Mouse (Mus musculus) common myeloid progenitor, adult 5-6 weeks (primary cell): ENCODE results near the gene Glt8d2. TPM values are rescaled to one million over a fixed set of nuclear protein-coding genes. Genes with fewer than 3 reads are reported as not detected.
"Not testable (repeated sequence)": the region's sequence is repeated elsewhere in the genome, so short reads cannot be mapped to it uniquely, and the experiment has no call there.

Experiments used
- ATAC-seq: replicated peaks from 2 replicates; pipeline ENCODE4 v1.8.0; 2016; ENCODE audit warnings: low read depth, mild to moderate bottlenecking, moderate TSS enrichment, inconsistent platforms; ENCODE audit not compliant: poor library complexity, severe bottlenecking
- total RNA-seq: library from RNA; stranded (forward); fragments of 200-1000, 187-1606 nt; gene quantifications from 2 replicates; pipeline ENCODE4 v1.2.3, GENCODE M21; 2017

Gene Glt8d2
- total RNA-seq, 1 experiment from 2014 or later = 4.7 TPM

DNA sequence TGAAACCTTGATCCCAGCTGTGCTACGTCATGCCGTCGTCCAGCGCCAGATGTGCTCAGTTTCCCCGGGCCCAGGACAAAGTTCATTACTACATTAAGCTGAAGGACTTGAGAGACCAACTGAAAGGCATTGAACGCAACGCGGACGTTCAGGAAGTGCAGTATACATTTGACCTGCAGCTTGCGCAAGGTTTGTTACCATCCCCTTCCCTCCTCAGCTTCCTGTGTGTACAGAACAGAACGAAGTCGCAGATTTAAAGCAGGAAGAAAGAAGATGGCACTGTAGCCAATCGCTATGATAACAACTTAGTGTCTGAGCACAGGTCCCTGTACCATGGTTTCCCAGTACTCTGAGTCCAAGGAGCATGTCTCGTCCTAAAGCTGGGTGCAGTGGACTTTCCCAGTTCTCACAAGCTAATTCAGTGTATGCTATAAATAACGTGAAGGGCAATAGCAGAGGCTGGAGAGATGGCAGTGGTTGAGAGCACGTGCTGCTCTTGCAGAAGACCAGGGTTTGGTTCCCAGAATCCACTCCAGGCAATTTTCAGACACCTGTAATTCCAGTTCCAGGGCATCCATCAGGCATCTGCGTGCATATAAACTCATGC lies 43.1 kb downstream of the Glt8d2 start:
- ATAC-seq = peak; percentile 54; the same call in 1 of the 2 replicates

DNA sequence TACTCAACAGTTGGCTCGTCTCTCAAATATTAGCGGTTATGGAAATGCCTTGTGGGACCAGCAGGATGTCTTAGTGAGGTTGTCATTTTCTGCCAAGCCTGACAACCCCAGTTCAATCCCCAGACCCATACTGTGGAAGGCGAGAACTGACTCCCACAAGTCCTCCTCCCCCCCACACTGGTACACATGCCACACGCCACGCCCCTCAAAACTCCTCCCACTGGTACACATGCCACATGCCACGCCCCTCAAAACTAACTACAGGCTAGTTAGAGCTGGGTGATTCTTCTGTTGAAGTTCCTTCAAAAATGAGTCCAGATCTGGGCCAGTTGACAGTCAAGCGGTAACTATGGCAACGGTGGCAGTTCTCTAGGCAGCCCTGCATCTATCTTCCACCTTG lies 44.4 kb downstream of the Glt8d2 start:
- no peak; the same call in 1 of the 2 replicates for ATAC-seq

DNA sequence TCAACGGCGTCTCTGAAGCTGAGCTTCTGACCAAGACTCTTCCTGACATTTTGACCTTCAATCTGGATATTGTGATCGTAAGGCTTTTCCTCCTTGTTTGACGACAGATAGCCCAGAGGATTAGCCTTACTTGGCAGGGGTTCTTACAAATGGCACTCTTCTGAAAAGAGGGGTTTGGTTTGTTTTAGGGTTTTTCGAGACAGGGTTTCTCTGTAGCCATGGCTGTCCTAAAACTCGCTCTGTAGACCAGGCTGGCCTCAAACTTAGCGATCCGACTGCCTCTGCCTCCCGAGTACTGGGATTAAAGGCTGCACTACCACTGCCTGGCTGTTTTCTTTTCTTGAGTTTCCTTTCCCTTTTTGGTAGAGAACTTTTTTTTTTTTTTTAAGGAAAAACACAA lies 49.0 kb downstream of the Glt8d2 start:
- ATAC-seq = no peak

DNA sequence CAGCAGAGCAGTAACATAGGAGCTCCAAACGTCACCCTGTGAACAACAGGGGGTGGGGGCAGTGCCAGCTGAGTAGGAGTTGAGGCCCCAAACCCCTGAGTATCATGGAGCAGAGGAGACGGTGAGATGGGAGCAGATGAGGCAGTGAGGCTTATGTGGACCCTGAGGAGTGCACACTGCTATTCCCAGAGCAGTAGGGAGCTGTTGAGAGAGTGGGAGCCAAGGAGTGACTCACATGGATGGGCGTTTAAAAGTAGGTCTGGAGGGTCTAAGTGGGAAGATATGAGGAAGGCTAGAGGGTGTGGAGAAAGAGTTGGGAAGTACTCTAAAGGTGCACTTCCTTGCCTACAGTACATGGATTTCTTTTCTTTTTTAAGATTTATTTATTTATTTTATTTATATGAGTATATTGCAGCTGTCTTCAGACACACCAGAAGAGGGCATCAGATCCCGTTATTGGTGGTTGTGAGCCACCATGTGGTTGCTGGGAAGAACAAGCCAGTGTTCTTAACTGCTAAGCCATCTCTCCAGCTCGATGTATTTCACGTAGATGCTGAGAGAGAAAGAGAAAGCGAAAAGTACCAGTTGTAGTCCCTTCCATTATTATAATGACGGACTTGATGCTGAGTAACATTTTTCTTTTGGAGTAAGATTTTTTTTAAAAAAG lies 51.3 kb downstream of the Glt8d2 start:
- no peak for ATAC-seq

DNA sequence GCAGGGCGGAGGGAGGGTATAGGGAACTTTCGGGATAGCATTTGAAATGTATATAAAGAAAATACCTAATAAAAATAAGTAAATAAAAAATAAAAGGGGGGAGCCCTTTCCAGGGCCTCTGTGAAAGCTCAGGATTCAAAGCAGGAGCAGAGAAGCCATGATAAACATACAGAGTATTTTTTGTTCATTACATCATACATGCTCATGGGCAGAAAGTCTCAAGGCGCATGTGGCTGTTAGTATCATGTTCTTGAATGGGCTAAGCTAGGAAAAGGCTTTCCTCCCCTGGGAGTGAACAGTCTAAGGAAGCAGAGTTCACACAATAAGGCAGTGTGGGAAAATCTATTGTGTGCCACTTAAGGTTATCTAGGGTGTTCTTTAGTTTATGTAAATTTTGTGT lies 54.1 kb downstream of the Glt8d2 start:
- no peak for ATAC-seq

- no peak for ATAC-seq
These were observed 56.1 kb downstream of the Glt8d2 start for GRCm38 (mm10) chr10:82634348-82634747.

DNA sequence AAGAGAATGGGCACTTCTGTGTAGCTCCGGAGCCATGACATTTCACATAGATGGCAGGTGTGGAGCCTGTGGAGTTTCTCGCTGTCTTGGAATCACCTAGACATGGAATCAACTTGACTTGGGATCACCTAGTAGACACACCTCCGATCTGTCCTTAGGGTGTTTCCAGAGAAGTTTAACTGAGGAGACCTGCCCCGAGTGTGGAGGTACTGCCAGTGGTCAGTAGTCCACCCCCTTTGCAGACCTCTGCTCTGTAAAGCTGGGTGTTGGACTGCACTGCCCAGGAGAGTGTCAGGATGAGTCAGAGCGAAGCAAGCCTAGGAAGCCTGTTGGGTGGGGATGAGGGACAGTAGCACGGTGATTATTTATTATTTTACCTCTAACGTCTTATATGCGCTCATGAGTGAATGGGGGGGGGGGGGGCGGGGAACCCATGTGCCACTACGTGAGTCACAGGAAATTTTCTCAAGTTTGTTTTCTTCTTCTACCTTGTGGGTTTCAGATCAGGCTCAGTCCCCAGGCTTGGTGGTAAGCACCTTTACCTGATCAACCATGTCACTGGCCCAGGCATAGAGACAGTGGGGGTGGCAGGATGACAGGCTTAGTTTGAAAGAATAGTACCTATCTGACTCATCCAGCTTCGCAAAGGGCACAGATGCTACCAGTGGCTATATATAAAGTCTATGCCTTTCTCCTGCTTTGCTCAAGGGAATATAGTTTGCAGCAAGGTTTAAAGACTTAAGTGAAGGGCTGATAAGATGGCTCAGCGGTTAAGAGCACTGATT lies 57.8 kb downstream of the Glt8d2 start:
- no peak for ATAC-seq

- no peak for ATAC-seq
These were observed 59.3 kb downstream of the Glt8d2 start for GRCm38 (mm10) chr10:82631133-82631532.

- ATAC-seq = no peak
These were observed 60.0 kb downstream of the Glt8d2 start for GRCm38 (mm10) chr10:82630497-82630896.

GRCm38 (mm10) chr10:82629586-82630255 lies 60.7 kb downstream of the Glt8d2 start, which contains the start of gene Tdg:
TSS of gene Tdg (plus strand) at chr10:82629828.
- peak; percentile 90 for ATAC-seq

GRCm38 (mm10) chr10:82629111-82629585 lies 61.3 kb downstream of the Glt8d2 start:
- peak; percentile 40 for ATAC-seq

DNA sequence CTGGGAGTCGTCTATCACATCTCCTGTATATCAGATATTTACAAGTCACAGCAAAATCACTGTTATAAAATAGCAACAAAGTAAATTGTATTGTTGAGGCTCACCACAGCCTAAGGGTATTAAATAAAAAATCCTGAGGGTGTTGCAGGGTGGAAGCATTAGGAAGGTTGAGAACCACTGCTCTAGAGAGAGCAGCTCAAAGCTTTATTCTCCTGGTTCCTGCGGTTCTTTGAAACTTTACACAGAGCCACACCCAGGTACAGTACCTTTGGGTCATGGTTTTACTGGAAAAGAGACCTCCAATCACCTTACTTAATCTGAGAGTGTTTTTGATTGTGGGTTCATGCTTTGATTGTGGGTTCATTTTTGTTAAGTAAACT lies 66.9 kb downstream of the Glt8d2 start:
- not testable (repeated sequence) for ATAC-seq

GRCm38 (mm10) chr10:82622671-82623552 lies 67.5 kb downstream of the Glt8d2 start, which contains the start of gene 1190007I07Rik:
TSS of gene 1190007I07Rik (minus strand) at chr10:82623228.
- peak; percentile 92 for ATAC-seq

DNA sequence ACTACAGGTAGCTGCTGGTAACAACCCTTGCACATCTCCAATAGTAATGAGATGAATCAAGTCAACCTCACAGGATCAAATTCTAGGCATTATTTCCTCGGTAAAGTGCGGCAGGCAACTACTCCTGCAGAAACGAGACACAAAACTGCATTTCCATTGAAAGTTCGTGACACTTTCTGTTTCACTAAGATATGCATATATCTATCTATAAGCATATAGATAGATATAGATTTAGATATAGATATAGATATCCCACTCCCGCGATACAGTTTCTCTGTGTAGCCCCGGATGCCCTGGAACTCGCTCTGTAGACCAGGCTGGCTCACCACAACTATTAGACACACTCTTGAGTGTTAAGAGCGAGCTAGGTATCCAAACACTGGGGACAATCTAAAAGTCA lies 68.2 kb downstream of the Glt8d2 start:
- ATAC-seq = no peak

Other genes with a start within 250 kb of the Glt8d2 start
- not detected in 2 replicates for gene Gm1553, start 198.0 kb downstream of the Glt8d2 start, total RNA-seq
- gene 1190007I07Rik, start 67.4 kb downstream of the Glt8d2 start, total RNA-seq = 50.7 and 129 TPM in 2 replicates
- 97.6 and 111 TPM in 2 replicates for gene Tdg, start 60.8 kb downstream of the Glt8d2 start, total RNA-seq
- 27.8 and 28.8 TPM in 2 replicates for gene Hcfc2, start 5.5 kb upstream of the Glt8d2 start, total RNA-seq
- 87.5 and 91.5 TPM in 2 replicates for gene Nfyb, start 73.5 kb upstream of the Glt8d2 start, total RNA-seq
- gene Txnrd1, start 143.3 kb upstream of the Glt8d2 start, total RNA-seq = 114 and 119 TPM in 2 replicates
- gene Eid3, start 176.0 kb upstream of the Glt8d2 start, total RNA-seq = 3.3 and 3.6 TPM in 2 replicates